Mouse (Mus musculus) C2C12 (cell line): ENCODE measurements at regions not wholly inside any gene's neighbourhood (a gene's known extent, or its start where the extent isn't known, plus 50 kb on each side); places are given as distances from the start of the nearest gene placed in this dataset.
A peak's percentile ranks its signal among the peaks of the same experiment; 100 is the strongest.

Source experiments
- H3K27me3 ChIP-seq: one replicate; pipeline ENCODE4 v1.6.1; 2011; ENCODE audit not compliant: control insufficient read depth, insufficient read depth, insufficient read length
- H3K36me3 ChIP-seq: one replicate; pipeline ENCODE4 v1.6.1; 2011; ENCODE audit not compliant: control insufficient read depth, insufficient read depth
- H3K4me3 ChIP-seq: one replicate; pipeline ENCODE4 v1.5.1; 2011; ENCODE audit warnings: mild to moderate bottlenecking, control low read depth; ENCODE audit not compliant: poor library complexity, insufficient read depth, severe bottlenecking
- H3K79me2 ChIP-seq: one replicate; pipeline ENCODE4 v1.6.1; 2011; ENCODE audit not compliant: control insufficient read depth, insufficient read depth
- H3K79me3 ChIP-seq: one replicate; pipeline ENCODE4 v1.6.1; 2011; ENCODE audit warnings: low read depth, control low read depth
- H3ac ChIP-seq: one replicate; pipeline ENCODE3; 2011; ENCODE audit warnings: low read depth; ENCODE audit not compliant: control insufficient read depth, insufficient read length
- CEBPB ChIP-seq: IDR thresholded peaks from one replicate; pipeline ENCODE4 v1.6.1; 2011; ENCODE audit warnings: low read depth, mild to moderate bottlenecking, control low read depth, moderate library complexity
- CTCF ChIP-seq: IDR thresholded peaks from one replicate; pipeline ENCODE4 v1.5.1; 2011; ENCODE audit not compliant: control insufficient read depth, insufficient read depth, insufficient read length
- FOSL1 ChIP-seq: IDR thresholded peaks from one replicate; pipeline ENCODE4 v1.8.0; 2011; ENCODE audit warnings: mild to moderate bottlenecking, low read length; ENCODE audit not compliant: poor library complexity, insufficient read depth, severe bottlenecking
- MAX ChIP-seq: IDR thresholded peaks from one replicate; pipeline ENCODE4 v1.6.1; 2011; ENCODE audit warnings: mild to moderate bottlenecking, control low read depth
- MYOD1 ChIP-seq: IDR thresholded peaks from one replicate; pipeline ENCODE4 v1.6.1; 2011; ENCODE audit warnings: low read depth; ENCODE audit not compliant: control insufficient read depth, insufficient read length
- MYOG ChIP-seq: IDR thresholded peaks from one replicate; pipeline ENCODE4 v1.6.1; 2011; ENCODE audit not compliant: control insufficient read depth, insufficient read length; ENCODE audit errors: extremely low read depth
- USF1 ChIP-seq: IDR thresholded peaks from one replicate; pipeline ENCODE4 v1.6.1; 2011; ENCODE audit warnings: low read depth, mild to moderate bottlenecking, control low read depth, moderate library complexity

DNA sequence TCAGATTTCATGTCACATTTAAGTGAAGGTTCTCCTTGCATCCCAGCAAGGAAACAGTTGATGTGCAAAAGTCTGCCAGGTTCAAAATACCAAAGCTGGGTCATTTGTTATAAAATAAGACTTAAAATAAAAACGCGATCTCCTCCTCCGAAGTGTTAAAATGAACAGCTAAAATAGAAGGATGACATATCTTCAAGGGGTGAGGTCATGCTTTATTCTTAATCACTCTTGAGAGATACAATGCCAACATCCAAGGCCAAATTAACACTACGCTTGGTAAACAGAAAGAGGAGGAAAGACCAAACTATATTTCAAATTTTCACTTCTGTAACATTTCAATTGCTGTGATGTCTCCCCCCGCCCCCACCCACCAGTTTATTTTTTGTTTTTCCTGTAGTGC, 105.2 kb downstream of the Sox4 start:
- no peak overlapping the region for H3K4me3 ChIP-seq
- no peak overlapping the region for H3ac ChIP-seq
- H3K27me3 ChIP-seq, result no peaks in the 10 kb centered on the region
- peaks cover 44% of the 10 kb centered on the region for H3K79me2 ChIP-seq
- TF ChIP-seq MYOG, result no peak
- TF ChIP-seq USF1, result no peak
- no peak for TF ChIP-seq MYOD1
- no peak for TF ChIP-seq FOSL1
- TF ChIP-seq MAX, result no peak
- TF ChIP-seq CTCF, result no peak
- TF ChIP-seq CEBPB, result no peak
- no peaks in the 10 kb centered on the region for H3K36me3 ChIP-seq
- peaks cover 31% of the 10 kb centered on the region for H3K79me3 ChIP-seq

DNA sequence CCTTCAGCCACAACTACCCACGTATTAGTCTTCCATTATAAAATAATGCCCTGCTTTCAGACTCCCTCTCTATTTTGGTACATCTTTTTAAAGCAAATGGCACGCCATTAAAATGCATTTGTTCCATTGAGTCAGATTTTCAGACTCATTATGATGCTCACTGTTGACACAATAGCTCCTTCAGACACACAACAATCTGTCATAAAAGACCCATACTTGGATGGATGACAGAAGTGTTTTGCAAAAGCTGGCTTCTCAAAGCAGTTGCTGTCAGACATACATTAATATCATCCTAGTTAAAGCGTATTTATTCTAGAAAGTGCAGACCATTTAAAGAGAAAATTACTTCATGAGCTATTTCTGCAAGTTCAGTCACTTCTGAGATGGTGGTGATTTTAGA, 106.0 kb downstream of the Sox4 start:
- Histone ChIP-seq H3K27me3 (no peaks in the 10 kb centered on the region), H3K4me3 (no peak overlapping the region), H3K79me2 (peaks cover 35% of the 10 kb centered on the region), H3K36me3 (no peaks in the 10 kb centered on the region), H3ac (no peak overlapping the region), H3K79me3 (peaks cover 29% of the 10 kb centered on the region)
- no peak for TF ChIP-seq CEBPB
- TF ChIP-seq FOSL1, result no peak
- TF ChIP-seq MAX, result no peak
- no peak for TF ChIP-seq USF1
- TF ChIP-seq CTCF, result no peak
- no peak for TF ChIP-seq MYOD1
- TF ChIP-seq MYOG, result no peak

DNA sequence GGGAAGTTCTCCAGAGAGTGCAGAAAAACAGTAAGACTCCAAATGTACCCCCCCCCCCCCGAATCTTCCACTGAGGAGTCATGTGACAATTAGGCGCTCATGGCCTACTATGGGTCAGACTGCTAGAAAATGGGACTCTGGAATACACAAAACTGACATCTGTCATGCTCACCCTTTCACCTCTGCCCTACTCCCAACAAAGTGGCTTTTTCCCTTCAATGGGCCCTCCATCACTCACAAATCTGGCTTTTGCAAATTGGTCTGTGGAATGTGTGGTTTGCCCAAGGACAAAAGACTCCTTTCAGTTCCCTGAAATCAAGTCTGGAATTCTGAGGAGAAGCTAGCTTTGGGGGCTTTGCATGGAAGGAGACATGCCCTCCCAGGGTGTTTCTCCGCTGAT, 109.0 kb downstream of the Sox4 start:
- Histone ChIP-seq H3K36me3 (no peaks in the 10 kb centered on the region), H3K79me2 (peaks cover 30% of the 10 kb centered on the region), H3K79me3 (peaks cover 34% of the 10 kb centered on the region), H3K4me3 (no peak overlapping the region), H3ac (no peak overlapping the region), H3K27me3 (no peaks in the 10 kb centered on the region)
- TF ChIP-seq CTCF (no peak), USF1 (no peak), MYOD1 (no peak), MYOG (no peak), MAX (no peak), FOSL1 (no peak), CEBPB (no peak)

DNA sequence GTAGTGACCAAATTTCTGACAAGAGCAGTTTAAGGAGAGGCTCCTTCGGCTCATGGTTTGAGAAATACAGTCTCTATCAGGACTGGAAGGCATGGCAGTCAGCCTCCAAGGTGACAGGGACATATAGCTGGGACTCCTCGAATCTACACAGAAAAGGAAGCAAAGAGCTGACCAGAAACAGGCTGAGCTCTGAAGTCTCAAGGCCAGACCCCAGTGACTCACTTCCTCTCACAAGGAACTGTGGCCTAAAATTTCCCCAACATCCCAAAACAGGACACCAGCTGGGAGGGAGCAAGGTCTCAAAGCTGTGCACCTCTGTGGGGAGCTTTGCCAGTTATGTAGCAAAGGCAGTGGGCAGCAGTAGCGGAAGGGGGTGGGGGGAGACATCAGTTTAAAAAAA, 110.7 kb downstream of the Sox4 start:
- H3K4me3 ChIP-seq, result no peak overlapping the region
- no peak for TF ChIP-seq CEBPB
- TF ChIP-seq MAX, result no peak
- no peak for TF ChIP-seq CTCF
- no peak for TF ChIP-seq USF1
- TF ChIP-seq MYOG, result no peak
- TF ChIP-seq FOSL1, result no peak
- TF ChIP-seq MYOD1, result no peak
- H3K79me2 ChIP-seq, result peaks cover 23% of the 10 kb centered on the region
- no peaks in the 10 kb centered on the region for H3K27me3 ChIP-seq
- no peaks in the 10 kb centered on the region for H3K36me3 ChIP-seq
- no peak overlapping the region for H3ac ChIP-seq
- peaks cover 30% of the 10 kb centered on the region for H3K79me3 ChIP-seq

DNA sequence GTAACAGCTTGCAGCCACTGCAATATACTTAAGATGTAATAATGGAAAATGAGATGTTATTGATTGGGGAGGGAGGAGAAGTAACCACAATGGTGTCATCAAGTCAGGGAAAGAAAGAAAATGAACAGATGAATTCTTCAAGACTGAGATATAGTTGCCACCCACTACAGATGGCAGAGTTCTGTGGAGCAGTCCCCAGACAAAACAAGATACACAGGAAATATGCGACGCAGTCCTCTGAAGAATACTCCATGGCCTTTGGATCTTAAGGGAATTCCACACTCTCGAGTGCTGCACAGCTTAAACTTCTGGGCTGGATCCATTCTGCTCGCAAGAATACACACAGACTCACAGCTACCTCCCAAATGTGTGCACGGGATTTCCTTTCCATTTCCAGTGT, 113.4 kb downstream of the Sox4 start:
- Histone ChIP-seq H3K36me3 (no peaks in the 10 kb centered on the region), H3K79me2 (peaks cover 24% of the 10 kb centered on the region), H3ac (no peak overlapping the region), H3K27me3 (no peaks in the 10 kb centered on the region), H3K79me3 (peaks cover 29% of the 10 kb centered on the region), H3K4me3 (no peak overlapping the region)
- TF ChIP-seq MAX, result no peak
- no peak for TF ChIP-seq FOSL1
- no peak for TF ChIP-seq CTCF
- TF ChIP-seq MYOD1, result no peak
- TF ChIP-seq MYOG, result no peak
- no peak for TF ChIP-seq USF1
- no peak for TF ChIP-seq CEBPB

DNA sequence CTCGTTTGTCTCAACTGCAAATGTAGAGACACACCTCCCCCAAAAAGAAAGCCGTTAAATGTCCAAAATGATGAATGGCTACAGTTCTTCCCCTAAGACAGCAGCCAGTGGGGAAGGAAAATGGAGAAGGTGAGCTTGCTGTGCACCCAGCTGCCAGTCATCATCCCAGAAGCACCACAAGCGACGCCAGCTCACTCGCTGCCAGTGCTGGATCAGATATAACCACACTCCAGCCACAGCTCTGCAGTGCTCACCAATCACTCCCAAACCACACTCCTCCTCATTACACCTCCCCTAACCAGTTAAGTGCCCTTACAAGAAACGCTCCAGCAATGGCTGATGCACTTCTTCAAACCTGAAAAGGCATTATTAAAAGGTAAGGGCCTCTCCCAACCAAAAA, 114.4 kb downstream of the Sox4 start:
- Histone ChIP-seq H3K36me3 (no peaks in the 10 kb centered on the region), H3K79me3 (peaks cover 29% of the 10 kb centered on the region), H3ac (no peak overlapping the region), H3K79me2 (peaks cover 19% of the 10 kb centered on the region), H3K4me3 (no peak overlapping the region), H3K27me3 (no peaks in the 10 kb centered on the region)
- TF ChIP-seq MYOD1, result peak; percentile 50
- no peak for TF ChIP-seq CTCF
